Mouse (Mus musculus) CH12.LX (cell line): ENCODE data around the gene Map3k15. TPM values are rescaled to one million over a fixed set of nuclear protein-coding genes. Genes with fewer than 3 reads are reported as not detected.

ENCODE experiments used
- DNase-seq: peaks from one replicate; pipeline ENCODE4 v3.0.0-alpha.2; 2013; ENCODE audit errors: extremely low read depth
- H3K27ac ChIP-seq: 2 replicates; pipeline ENCODE4 v1.5.1; 2012; ENCODE audit warnings: low read depth, mild to moderate bottlenecking, control low read depth, moderate library complexity; ENCODE audit not compliant: insufficient read depth
- H3K27me3 ChIP-seq: replicated peaks from 2 replicates; pipeline ENCODE3; 2012; ENCODE audit warnings: inconsistent platforms
- H3K36me3 ChIP-seq, 2 experiments: replicated peaks in 1 of 2; 2 replicates each; pipeline versions ENCODE3 to v1.6.1; 2012; ENCODE audit warnings: inconsistent platforms in 1 of 2, low read length in 1 of 2, mild to moderate bottlenecking in 1 of 2, mixed read lengths in 1 of 2, moderate library complexity in 1 of 2; ENCODE audit not compliant: control insufficient read depth in 1 of 2, insufficient read depth in 1 of 2
- H3K4me1 ChIP-seq, 2 experiments: 2 replicates each; pipeline ENCODE4 v1.6.1; 2012; ENCODE audit warnings: inconsistent platforms in 1 of 2, moderate library complexity in 1 of 2; ENCODE audit not compliant: insufficient read depth in 2 of 2, control insufficient read depth in 1 of 2
- H3K4me2 ChIP-seq: 2 replicates; pipeline ENCODE4 v1.6.1; 2012; ENCODE audit warnings: low read depth, mild to moderate bottlenecking, control low read depth; ENCODE audit not compliant: poor library complexity, insufficient read depth, severe bottlenecking
- H3K4me3 ChIP-seq, 3 experiments: fragments of 150-350 bp in 1 of 3; sonication (generic) in 1 of 3; replicated peaks in 1 of 3; 2 replicates each; pipeline versions ENCODE3 to v1.5.1; 2011 to 2012; ENCODE audit warnings: low read depth in 2 of 3, low read length in 2 of 3, mild to moderate bottlenecking in 2 of 3, moderate library complexity in 2 of 3, control low read depth in 1 of 3, improper control_type of control experiment in 1 of 3, inconsistent platforms in 1 of 3, mixed read lengths in 1 of 3; ENCODE audit not compliant: poor library complexity in 1 of 3
- H3K79me2 ChIP-seq: replicated peaks from 2 replicates; pipeline ENCODE4 v1.6.1; 2012; ENCODE audit warnings: mild to moderate bottlenecking, moderate library complexity; ENCODE audit not compliant: control insufficient read depth, poor library complexity, insufficient read depth, severe bottlenecking; ENCODE audit errors: extremely low read depth
- H3K9ac ChIP-seq: 2 replicates; pipeline ENCODE4 v1.6.1; 2012; ENCODE audit warnings: low read depth, mild to moderate bottlenecking, control low read depth, moderate library complexity; ENCODE audit not compliant: insufficient read depth
- H3K9me3 ChIP-seq: replicated peaks from 2 replicates; pipeline ENCODE3; 2012; ENCODE audit warnings: low read length, inconsistent platforms, mixed read lengths
- CTCF ChIP-seq, 2 experiments: IDR thresholded peaks in 1 of 2; conservative IDR thresholded peaks in 1 of 2; 2 replicates each; pipeline ENCODE4 v1.5.1; 2011 to 2012; ENCODE audit warnings: low read depth in 2 of 2, low read length in 2 of 2, improper control_type of control experiment in 1 of 2, inconsistent platforms in 1 of 2, mild to moderate bottlenecking in 1 of 2, moderate library complexity in 1 of 2
- E2F4 ChIP-seq: IDR thresholded peaks from 2 replicates; pipeline ENCODE4 v1.6.1; 2011; ENCODE audit warnings: low read depth, low read length, improper control_type of control experiment; ENCODE audit not compliant: insufficient replicate concordance
- EP300 ChIP-seq: IDR thresholded peaks from 2 replicates; pipeline ENCODE4 v1.6.1; 2011; ENCODE audit warnings: low read length, improper control_type of control experiment
- ETS1 ChIP-seq: conservative IDR thresholded peaks from 2 replicates; pipeline ENCODE4 v1.6.1; 2012; ENCODE audit warnings: low read depth, mild to moderate bottlenecking, inconsistent platforms, low read length, improper control_type of control experiment, moderate library complexity
- HCFC1 ChIP-seq: IDR thresholded peaks from 2 replicates; pipeline ENCODE4 v1.6.1; 2012; ENCODE audit warnings: low read depth, mild to moderate bottlenecking, inconsistent platforms, low read length, improper control_type of control experiment
- JUN ChIP-seq: IDR thresholded peaks from 2 replicates; pipeline ENCODE4 v1.6.1; 2011; ENCODE audit warnings: low read depth, mild to moderate bottlenecking, low read length, improper control_type of control experiment, moderate library complexity; ENCODE audit not compliant: insufficient read depth
- KAT2A ChIP-seq: IDR thresholded peaks from 2 replicates; pipeline ENCODE4 v1.6.1; 2012; ENCODE audit warnings: low read length, improper control_type of control experiment, inconsistent platforms; ENCODE audit not compliant: insufficient replicate concordance
- MAFK ChIP-seq: IDR thresholded peaks from 2 replicates; pipeline ENCODE4 v1.6.1; 2011; ENCODE audit warnings: low read length, improper control_type of control experiment; ENCODE audit not compliant: insufficient replicate concordance
- MAX ChIP-seq: IDR thresholded peaks from 2 replicates; pipeline ENCODE4 v1.6.1; 2011; ENCODE audit warnings: low read length, improper control_type of control experiment
- MXI1 ChIP-seq: IDR thresholded peaks from 2 replicates; pipeline ENCODE4 v1.6.1; 2011; ENCODE audit warnings: mild to moderate bottlenecking, low read depth, low read length, improper control_type of control experiment
- MYC ChIP-seq: IDR thresholded peaks from 2 replicates; pipeline ENCODE4 v1.6.1; 2011; ENCODE audit warnings: low read depth, mild to moderate bottlenecking, improper control_type of control experiment, low read length
- POLR2A ChIP-seq: IDR thresholded peaks from 2 replicates; pipeline ENCODE4 v1.6.1; 2011; ENCODE audit warnings: low read depth, mild to moderate bottlenecking, improper control_type of control experiment, low read length
- RAD21 ChIP-seq: IDR thresholded peaks from 2 replicates; pipeline ENCODE4 v1.6.1; 2011; ENCODE audit warnings: low read depth, mild to moderate bottlenecking, low read length, improper control_type of control experiment, moderate library complexity
- SMC3 ChIP-seq: IDR thresholded peaks from 2 replicates; pipeline ENCODE4 v1.6.1; 2011; ENCODE audit warnings: low read depth, low read length, improper control_type of control experiment
- USF1 ChIP-seq: IDR thresholded peaks from 2 replicates; pipeline ENCODE4 v1.6.1; 2014; ENCODE audit warnings: low read depth, mild to moderate bottlenecking, inconsistent platforms, low read length, improper control_type of control experiment
- ZC3H11A ChIP-seq: IDR thresholded peaks from 2 replicates; pipeline ENCODE4 v1.6.1; 2012; ENCODE audit warnings: low read depth, mild to moderate bottlenecking, inconsistent platforms, low read length, improper control_type of control experiment
- ZNF384 ChIP-seq: IDR thresholded peaks from 2 replicates; pipeline ENCODE4 v1.6.1; 2012; ENCODE audit warnings: low read depth, low read length, improper control_type of control experiment, inconsistent platforms
- dilution Hi-C: fragments of 300-500 bp; cut with MboI; formaldehyde crosslinking; loops from 2 replicates; pipeline ENCODE4 v1.14.3; 2020; ENCODE audit warnings: low sequenced_read_pairs; ENCODE audit not compliant: extremely low pct_unique_long_range_greater_than_20kb, extremely low pct_ligation_motif_present
- in situ Hi-C: fragments of 300-500 bp; cut with MboI; formaldehyde crosslinking; loops from 3 replicates; pipeline ENCODE4 v1.14.3; 2019; ENCODE audit warnings: low sequenced_read_pairs, low pct_ligation_motif_present, low pct_unique_long_range_greater_than_20kb, mixed read lengths
- polyA plus RNA-seq: library from polyadenylated mRNA; unstranded; fragments of >175 nt; gene quantifications from 2 replicates; pipeline ENCODE4 v1.2.1, GENCODE M21; 2012; ENCODE audit warnings: low read depth; ENCODE audit not compliant: insufficient read length
- total RNA-seq, 2 experiments: library from RNA; depleted of rRNA; stranded (reverse); fragments of 300-350 nt in 1 of 2; fragments of >200 nt in 1 of 2; gene quantifications; 2 replicates each; pipeline ENCODE4 v1.2.3; 2012 to 2014

The Map3k15 gene
- total and polyA plus RNA-seq, 3 experiments, result 0.08 to 0.21 (median 0.14) TPM

GRCm38 (mm10) chrX:160148859-160149258 lies 160.6 kb downstream of the Map3k15 start:
- H3K36me3 ChIP-seq, result no peaks in the 10 kb centered on the region
- H3K4me3 ChIP-seq, result no peak overlapping the region
- H3K27ac ChIP-seq, result no peak overlapping the region
- TF ChIP-seq ZC3H11A, result no peak
- no peak for TF ChIP-seq ZNF384
- no peak for TF ChIP-seq MYC
- TF ChIP-seq MAFK, result no peak
- no peak for TF ChIP-seq EP300
- no peak for TF ChIP-seq MAX
- TF ChIP-seq JUN, result no peak
- no peak for TF ChIP-seq MXI1
- TF ChIP-seq POLR2A, result no peak
- TF ChIP-seq HCFC1, result no peak
- TF ChIP-seq KAT2A, result no peak
- in situ Hi-C loops, result no loop called here
- dilution Hi-C loops, result no loop called here
- no peak overlapping the region for H3K9ac ChIP-seq
- H3K4me2 ChIP-seq, result no peak overlapping the region
- no peak for DNase-seq
- no peaks in the 10 kb centered on the region for H3K9me3 ChIP-seq
- H3K27me3 ChIP-seq, result no peaks in the 10 kb centered on the region
- H3K4me1 ChIP-seq, result 0 out of 4 replicates have a peak, but pooled peaks cover 0 to 7% of the 10 kb centered on the region in 2 experiments
- no peaks in the 10 kb centered on the region for H3K79me2 ChIP-seq

- H3K9me3 ChIP-seq, result no peaks in the 10 kb centered on the region
- dilution Hi-C loops (no loop called here), in situ Hi-C loops (no loop called here)
Observed at GRCm38 (mm10) chrX:160153147-160153815, 165.0 kb downstream of the Map3k15 start.

GRCm38 (mm10) chrX:160164259-160164658 lies 176.0 kb downstream of the Map3k15 start:
- Histone ChIP-seq H3K9ac (no peak overlapping the region), H3K36me3 (no peaks in the 10 kb centered on the region), H3K4me3 (no peak overlapping the region), H3K27ac (no peak overlapping the region), H3K27me3 (no peaks in the 10 kb centered on the region), H3K4me2 (no peak overlapping the region), H3K9me3 (no peaks in the 10 kb centered on the region), H3K4me1 (no peaks in the 10 kb centered on the region), H3K79me2 (no peaks in the 10 kb centered on the region)
- in situ Hi-C loops (no loop called here), dilution Hi-C loops (no loop called here)
- no peak for TF ChIP-seq ETS1
- peak; percentile 62; the same call in 1 of the 2 replicates for TF ChIP-seq MAFK
- DNase-seq, result no peak

More at GRCm38 (mm10) chrX:160153147-160153815, 165.0 kb downstream of the Map3k15 start:
- TF ChIP-seq RAD21 (peak; percentile 44), EP300 (no peak), SMC3 (peak; percentile 34; the same call in 1 of the 2 replicates), USF1 (no peak), CTCF (conservative IDR thresholded peaks at IDR 0.05 in 1 of 2, IDR thresholded peaks at IDR 0.05 in 1 of 2; ENCODE audit: low read depth in 2 of 2, low read length in 2 of 2) (peak in 1 of 2 experiments; percentile 56; a peak in 2 of 4 replicates), E2F4 (no peak)
- Histone ChIP-seq H3K36me3 (no peaks in the 10 kb centered on the region), H3K9ac (no peak overlapping the region), H3K27me3 (no peaks in the 10 kb centered on the region), H3K4me2 (no peak overlapping the region), H3K79me2 (no peaks in the 10 kb centered on the region), H3K4me3 (no peak overlapping the region), H3K27ac (no peak overlapping the region), H3K4me1 (0 out of 4 replicates have a peak, but pooled peaks cover 0 to 7% of the 10 kb centered on the region in 2 experiments)
- DNase-seq, result no peak
